Mouse (Mus musculus): ENCODE results near the gene Zfp629.
"Not testable (repeated sequence)": the region's sequence is repeated elsewhere in the genome, so short reads cannot be mapped to it uniquely, and the experiment has no call there.

The Zfp629 gene

DNA sequence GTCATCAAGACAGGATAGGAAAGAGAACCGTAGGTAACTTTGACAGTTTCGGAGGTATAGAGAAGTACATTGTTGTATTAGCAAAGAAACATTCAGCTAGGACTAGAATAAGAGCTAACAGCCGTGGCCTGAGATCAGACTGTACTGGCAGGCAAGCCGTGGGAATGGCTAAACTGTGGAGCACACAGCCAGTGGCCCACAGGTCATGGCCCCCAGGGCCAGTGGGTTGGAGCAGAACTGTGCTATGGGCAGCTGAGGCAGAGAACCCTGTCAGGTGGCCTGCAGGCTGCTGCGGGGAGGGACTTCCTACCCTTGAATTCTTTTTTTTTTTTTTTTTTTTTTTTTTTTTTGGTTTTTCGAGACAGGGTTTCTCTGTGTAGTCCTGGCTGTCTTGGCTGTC lies 33.6 kb upstream of the Zfp629 start:
- TF ChIP-seq NANOG (IDR thresholded peaks at IDR 0.05; ENCODE audit: borderline replicate concordance, low read length) (no peak), POU5F1 (IDR thresholded peaks at IDR 0.05; ENCODE audit: borderline replicate concordance, low read length) (no peak), CTCF (conservative IDR thresholded peaks at IDR 0.05; ENCODE audit: low read length) (no peak)
- H3K9me3 ChIP-seq (ENCODE audit: low read length) = peaks cover 9% of the 10 kb centered on the region; the same call in 1 of the 2 replicates
- H3K4me1 ChIP-seq (replicated peaks; ENCODE audit: low read depth, low read length) = peaks cover 28% of the 10 kb centered on the region
- no peaks in the 10 kb centered on the region for H3K36me3 ChIP-seq (ENCODE audit: insufficient read depth, low read length)
- 0 out of 2 replicates have a peak, but pooled peaks cover 3% of the 10 kb centered on the region for H3K27me3 ChIP-seq (ENCODE audit: insufficient read depth, low read length)
- no peak overlapping the region for H3K4me3 ChIP-seq (replicated peaks; ENCODE audit: low read length)

DNA sequence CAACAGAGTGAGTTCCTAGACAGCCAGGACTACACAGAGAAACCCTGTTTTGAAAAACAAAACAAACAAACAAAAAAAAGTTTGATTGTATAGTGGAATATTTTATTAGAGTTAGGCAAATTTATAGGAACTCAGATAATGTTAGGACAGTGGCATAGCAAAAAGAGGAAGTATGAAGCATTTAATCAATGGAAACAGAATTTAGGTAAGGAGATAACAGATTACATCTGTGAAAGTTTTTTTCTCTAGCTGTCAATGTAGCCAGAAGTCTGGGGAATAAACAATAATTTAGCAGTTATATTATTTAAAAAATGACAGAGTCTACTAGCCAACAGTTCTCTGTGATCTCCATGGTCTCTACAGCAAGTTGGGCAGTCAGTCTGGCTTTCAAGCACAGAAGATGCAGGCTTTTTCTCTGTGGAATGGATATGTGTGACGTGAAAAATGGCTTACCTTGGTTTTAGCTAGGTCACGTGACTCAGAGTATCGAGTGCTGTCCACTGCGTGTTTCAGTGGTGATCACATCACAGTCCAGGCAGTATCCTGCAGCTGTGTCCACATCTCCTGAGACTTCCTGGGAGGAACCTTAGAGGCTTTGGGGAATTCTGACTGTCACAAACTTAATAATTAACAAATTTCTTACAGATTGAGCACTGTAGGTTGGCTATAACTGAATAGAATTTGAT lies 33.1 kb upstream of the Zfp629 start:
- TF ChIP-seq CTCF (conservative IDR thresholded peaks at IDR 0.05; ENCODE audit: low read length) (no peak), POU5F1 (IDR thresholded peaks at IDR 0.05; ENCODE audit: borderline replicate concordance, low read length) (no peak), NANOG (IDR thresholded peaks at IDR 0.05; ENCODE audit: borderline replicate concordance, low read length) (no peak)

DNA sequence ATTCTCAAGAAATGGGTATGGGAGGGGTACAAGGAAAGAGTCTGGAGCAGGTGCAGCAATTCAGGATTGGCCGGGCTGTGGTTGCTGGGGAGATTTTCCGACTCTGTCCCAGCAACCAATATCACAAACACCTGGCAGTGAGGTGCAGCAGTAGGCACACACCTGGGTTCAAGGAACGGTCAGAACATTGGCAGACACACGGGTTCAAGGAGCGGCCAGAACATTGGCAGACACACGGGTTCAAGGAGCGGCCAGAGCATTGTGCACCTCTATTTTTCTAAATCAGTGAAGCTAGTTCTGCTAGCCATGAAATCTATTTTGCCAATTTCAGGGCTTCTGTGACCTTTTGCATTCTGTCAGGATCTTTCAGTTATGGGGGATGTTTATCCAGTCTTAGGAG lies 32.0 kb upstream of the Zfp629 start:
- H3K4me3 ChIP-seq (replicated peaks; ENCODE audit: low read length); H3K9me3 ChIP-seq (ENCODE audit: low read length); H3K27me3 ChIP-seq (ENCODE audit: insufficient read depth, low read length); H3K36me3 ChIP-seq (ENCODE audit: insufficient read depth, low read length): not testable (repeated sequence)
- peaks cover 27% of the 10 kb centered on the region for H3K4me1 ChIP-seq (replicated peaks; ENCODE audit: low read depth, low read length)

More for the DNA sequence above, 33.1 kb upstream of the Zfp629 start:
- Histone ChIP-seq H3K27me3 (ENCODE audit: insufficient read depth, low read length) (0 out of 2 replicates have a peak, but pooled peaks cover 3% of the 10 kb centered on the region), H3K9me3 (ENCODE audit: low read length) (peaks cover 9% of the 10 kb centered on the region; the same call in 1 of the 2 replicates), H3K36me3 (ENCODE audit: insufficient read depth, low read length) (no peaks in the 10 kb centered on the region), H3K4me1 (replicated peaks; ENCODE audit: low read depth, low read length) (peaks cover 28% of the 10 kb centered on the region), H3K4me3 (replicated peaks; ENCODE audit: low read length) (no peak overlapping the region)

DNA sequence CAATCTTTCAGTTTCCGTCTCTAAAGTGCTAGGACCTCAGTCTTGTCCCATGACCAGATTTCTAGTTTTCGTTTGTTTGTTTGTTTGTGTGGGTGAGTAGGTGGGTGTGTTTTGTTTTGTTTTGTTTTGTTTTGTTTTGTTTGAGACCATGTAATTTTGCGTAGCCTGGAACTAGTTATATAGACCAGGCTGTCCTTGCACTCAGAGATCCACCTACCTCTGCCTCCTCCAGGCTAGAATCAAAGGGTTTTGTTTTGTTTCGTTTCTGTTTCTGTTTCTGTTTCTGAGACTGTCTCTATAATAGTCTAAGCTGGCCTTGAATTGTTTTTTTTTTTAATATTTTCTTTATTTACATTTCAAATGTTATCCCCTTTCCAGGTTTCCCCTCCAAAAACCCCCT lies 30.8 kb upstream of the Zfp629 start:
- Histone ChIP-seq H3K9me3 (ENCODE audit: low read length) (peaks cover 9% of the 10 kb centered on the region; the same call in 1 of the 2 replicates), H3K27me3 (ENCODE audit: insufficient read depth, low read length) (0 out of 2 replicates have a peak, but pooled peaks cover 3% of the 10 kb centered on the region), H3K4me1 (replicated peaks; ENCODE audit: low read depth, low read length) (peaks cover 18% of the 10 kb centered on the region), H3K4me3 (replicated peaks; ENCODE audit: low read length) (no peak overlapping the region), H3K36me3 (ENCODE audit: insufficient read depth, low read length) (no peaks in the 10 kb centered on the region)
- no peak for TF ChIP-seq NANOG (IDR thresholded peaks at IDR 0.05; ENCODE audit: borderline replicate concordance, low read length)
- no peak for TF ChIP-seq POU5F1 (IDR thresholded peaks at IDR 0.05; ENCODE audit: borderline replicate concordance, low read length)
- no peak for TF ChIP-seq CTCF (conservative IDR thresholded peaks at IDR 0.05; ENCODE audit: low read length)

DNA sequence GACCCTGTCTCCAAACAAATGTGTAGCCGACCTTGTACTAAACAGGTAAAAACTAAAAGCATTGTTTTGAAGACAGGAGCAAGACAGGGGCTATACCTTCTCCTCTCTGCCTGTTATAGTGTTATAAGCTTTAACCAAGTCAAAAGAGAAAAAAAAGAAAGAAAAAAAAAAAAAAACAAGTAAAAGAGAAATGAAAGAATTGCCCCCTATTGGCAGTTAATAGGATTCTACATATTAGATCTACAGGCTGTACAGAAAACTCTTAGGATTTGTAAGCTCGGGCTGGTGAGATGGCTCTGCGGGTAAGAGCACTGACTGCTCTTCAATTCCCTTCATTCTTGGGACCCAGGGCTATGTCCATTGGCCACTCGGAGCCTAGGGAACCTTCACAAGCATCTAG lies 26.7 kb upstream of the Zfp629 start:
- peaks cover 22% of the 10 kb centered on the region for H3K4me1 ChIP-seq (replicated peaks; ENCODE audit: low read depth, low read length)
- H3K4me3 ChIP-seq (replicated peaks; ENCODE audit: low read length) = no peak overlapping the region
- H3K36me3 ChIP-seq (ENCODE audit: insufficient read depth, low read length) = no peaks in the 10 kb centered on the region
- TF ChIP-seq NANOG (IDR thresholded peaks at IDR 0.05; ENCODE audit: borderline replicate concordance, low read length) (no peak), POU5F1 (IDR thresholded peaks at IDR 0.05; ENCODE audit: borderline replicate concordance, low read length) (no peak), CTCF (conservative IDR thresholded peaks at IDR 0.05; ENCODE audit: low read length) (no peak)
- peaks cover 3% of the 10 kb centered on the region; the same call in 1 of the 2 replicates for H3K27me3 ChIP-seq (ENCODE audit: insufficient read depth, low read length)
- H3K9me3 ChIP-seq (ENCODE audit: low read length) = peaks cover 5% of the 10 kb centered on the region; the same call in 1 of the 2 replicates

DNA sequence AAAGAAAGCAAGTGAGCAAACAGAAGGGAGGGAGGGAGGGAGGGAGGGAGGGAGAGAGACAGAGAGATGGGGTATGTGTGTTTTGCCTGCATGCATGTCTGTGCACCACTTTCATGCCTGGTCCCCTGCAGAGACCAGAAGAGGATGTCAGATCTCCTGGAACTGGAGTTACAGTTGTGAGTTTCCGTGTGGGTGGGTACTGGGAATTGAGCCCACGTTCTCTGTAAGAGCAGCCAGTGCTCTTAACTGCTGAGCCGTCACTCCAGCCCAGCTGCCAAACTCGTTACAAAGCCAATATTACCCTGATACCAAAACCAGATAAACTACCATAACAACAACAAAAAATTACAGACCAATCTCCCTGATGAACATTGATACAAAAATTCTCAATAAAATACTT lies 25.7 kb upstream of the Zfp629 start:
- TF ChIP-seq NANOG (IDR thresholded peaks at IDR 0.05; ENCODE audit: borderline replicate concordance, low read length) (no peak), POU5F1 (IDR thresholded peaks at IDR 0.05; ENCODE audit: borderline replicate concordance, low read length) (no peak), CTCF (conservative IDR thresholded peaks at IDR 0.05; ENCODE audit: low read length) (no peak)
- H3K27me3 ChIP-seq (ENCODE audit: insufficient read depth, low read length) = peaks cover 12% of the 10 kb centered on the region
- H3K36me3 ChIP-seq (ENCODE audit: insufficient read depth, low read length) = no peaks in the 10 kb centered on the region
- H3K4me3 ChIP-seq (replicated peaks; ENCODE audit: low read length) = no peak overlapping the region
- peaks cover 30% of the 10 kb centered on the region for H3K4me1 ChIP-seq (replicated peaks; ENCODE audit: low read depth, low read length)
- H3K9me3 ChIP-seq (ENCODE audit: low read length) = no peaks in the 10 kb centered on the region

DNA sequence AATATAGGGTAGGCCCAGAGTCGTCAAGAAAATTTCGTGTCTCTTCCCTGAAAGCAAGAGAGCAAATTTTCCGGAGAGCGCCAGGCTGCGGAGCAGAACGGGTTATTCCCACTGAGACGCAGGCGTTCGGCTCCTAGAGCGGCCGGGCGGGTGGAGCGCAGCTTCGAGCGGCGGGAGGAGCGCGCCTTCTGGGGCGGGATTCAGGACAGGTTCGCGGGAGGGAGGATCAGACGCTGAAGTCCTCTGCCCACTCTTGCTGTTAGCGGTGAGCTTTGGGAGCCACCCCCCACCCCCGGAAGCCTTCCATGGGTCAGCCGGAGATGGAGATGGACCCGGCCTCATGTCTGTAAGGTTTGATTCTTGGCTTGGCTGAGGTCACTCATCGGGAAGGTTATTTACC lies 21.4 kb upstream of the Zfp629 start:
- Histone ChIP-seq H3K36me3 (ENCODE audit: insufficient read depth, low read length) (no peaks in the 10 kb centered on the region), H3K4me1 (replicated peaks; ENCODE audit: low read depth, low read length) (peaks cover 13% of the 10 kb centered on the region), H3K9me3 (ENCODE audit: low read length) (peaks cover 10% of the 10 kb centered on the region), H3K27me3 (ENCODE audit: insufficient read depth, low read length) (peaks cover 21% of the 10 kb centered on the region), H3K4me3 (replicated peaks; ENCODE audit: low read length) (peak overlapping the region; percentile 76)
- TF ChIP-seq NANOG (IDR thresholded peaks at IDR 0.05; ENCODE audit: borderline replicate concordance, low read length) (no peak), POU5F1 (IDR thresholded peaks at IDR 0.05; ENCODE audit: borderline replicate concordance, low read length) (no peak), CTCF (conservative IDR thresholded peaks at IDR 0.05; ENCODE audit: low read length) (no peak)

DNA sequence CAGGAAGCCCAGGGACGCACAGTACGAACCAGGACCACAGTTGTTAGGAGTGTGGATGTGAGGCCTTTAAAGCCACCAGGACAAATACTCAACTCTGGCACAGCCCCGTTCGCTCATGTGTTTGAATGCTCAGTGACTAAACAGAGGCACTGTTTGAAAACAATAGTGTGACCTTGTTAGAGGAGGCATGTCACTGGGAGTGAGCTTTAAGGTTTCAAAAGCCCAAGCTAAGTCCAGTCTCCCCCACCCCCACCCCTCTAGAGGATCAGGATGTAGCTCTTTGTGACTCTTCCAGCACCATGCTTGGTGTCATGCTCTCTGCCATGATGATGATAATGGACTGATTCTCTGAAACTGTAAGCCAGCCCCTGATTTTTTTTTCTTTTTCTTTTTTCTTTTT lies 15.8 kb upstream of the Zfp629 start:
- TF ChIP-seq POU5F1 (IDR thresholded peaks at IDR 0.05; ENCODE audit: borderline replicate concordance, low read length) (no peak), CTCF (conservative IDR thresholded peaks at IDR 0.05; ENCODE audit: low read length) (no peak), NANOG (IDR thresholded peaks at IDR 0.05; ENCODE audit: borderline replicate concordance, low read length) (no peak)
- Histone ChIP-seq H3K4me3 (replicated peaks; ENCODE audit: low read length) (no peak overlapping the region), H3K9me3 (ENCODE audit: low read length) (peaks cover 63% of the 10 kb centered on the region), H3K36me3 (ENCODE audit: insufficient read depth, low read length) (no peaks in the 10 kb centered on the region), H3K27me3 (ENCODE audit: insufficient read depth, low read length) (peaks cover 11% of the 10 kb centered on the region), H3K4me1 (replicated peaks; ENCODE audit: low read depth, low read length) (peaks cover 2% of the 10 kb centered on the region)

DNA sequence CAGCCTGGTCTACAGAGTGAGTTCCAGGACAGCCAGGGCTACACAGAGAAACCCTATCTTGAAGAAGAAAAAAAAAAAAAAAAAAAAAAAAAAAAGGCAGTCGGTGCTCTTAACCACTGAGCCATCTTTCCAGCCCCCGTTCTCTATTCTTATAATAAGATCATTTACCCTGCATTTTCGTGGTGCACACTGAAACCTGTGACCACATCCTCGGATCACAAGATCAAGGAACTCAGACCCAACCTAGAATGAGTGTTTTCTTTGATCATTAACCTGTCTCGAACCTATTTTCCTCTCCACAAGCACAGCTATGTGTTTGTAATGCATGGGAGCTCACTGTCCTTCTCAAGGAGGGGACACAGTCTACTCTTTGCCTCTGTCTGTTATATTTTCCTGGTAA lies 13.0 kb upstream of the Zfp629 start:
- Histone ChIP-seq H3K4me3 (replicated peaks; ENCODE audit: low read length) (no peak overlapping the region), H3K36me3 (ENCODE audit: insufficient read depth, low read length) (no peaks in the 10 kb centered on the region), H3K4me1 (replicated peaks; ENCODE audit: low read depth, low read length) (no peaks in the 10 kb centered on the region), H3K27me3 (ENCODE audit: insufficient read depth, low read length) (no peaks in the 10 kb centered on the region), H3K9me3 (ENCODE audit: low read length) (peaks cover 69% of the 10 kb centered on the region)
- no peak for TF ChIP-seq CTCF (conservative IDR thresholded peaks at IDR 0.05; ENCODE audit: low read length)

Data from E14TG2a.4 (cell line).